Mouse (Mus musculus) ovary, adult 18-20 months (tissue): ENCODE data around the gene Gtdc1.

ENCODE experiments used
- DNase-seq: peaks from one replicate; pipeline ENCODE4 v3.0.0; 2022; ENCODE audit warnings: low spot score, mixed read lengths

Gene Gtdc1

GRCm38 (mm10) chr2:44924618-44925017, 2.8 kb downstream of the Gtdc1 start:
- no peak for DNase-seq

- no peak for DNase-seq
Measured at GRCm38 (mm10) chr2:44923056-44923883, 4.2 kb downstream of the Gtdc1 start.

GRCm38 (mm10) chr2:44922500-44922899, 5.0 kb downstream of the Gtdc1 start:
- DNase-seq, result no peak

GRCm38 (mm10) chr2:44920471-44920870, 7.0 kb downstream of the Gtdc1 start:
- no peak for DNase-seq

- DNase-seq, result no peak
Measured at GRCm38 (mm10) chr2:44919326-44919725, 8.1 kb downstream of the Gtdc1 start.

- no peak for DNase-seq
Measured at GRCm38 (mm10) chr2:44918737-44919136, 8.7 kb downstream of the Gtdc1 start.

GRCm38 (mm10) chr2:44916286-44916685, 11.2 kb downstream of the Gtdc1 start:
- no peak for DNase-seq

GRCm38 (mm10) chr2:44897801-44898200, 29.7 kb downstream of the Gtdc1 start:
- DNase-seq, result no peak

GRCm38 (mm10) chr2:44873718-44874117, 53.7 kb downstream of the Gtdc1 start:
- DNase-seq, result no peak

- DNase-seq, result no peak
Measured at GRCm38 (mm10) chr2:44864726-44865125, 62.7 kb downstream of the Gtdc1 start.

- DNase-seq, result no peak
Measured at GRCm38 (mm10) chr2:44854475-44854874, 73.0 kb downstream of the Gtdc1 start.

- no peak for DNase-seq
Measured at GRCm38 (mm10) chr2:44849666-44850065, 77.8 kb downstream of the Gtdc1 start.

GRCm38 (mm10) chr2:44848156-44848555, 79.3 kb downstream of the Gtdc1 start:
- DNase-seq, result no peak

GRCm38 (mm10) chr2:44845424-44845823, 82.0 kb downstream of the Gtdc1 start:
- no peak for DNase-seq

- no peak for DNase-seq
Measured at GRCm38 (mm10) chr2:44829753-44830152, 97.7 kb downstream of the Gtdc1 start.

GRCm38 (mm10) chr2:44829346-44829745, 98.1 kb downstream of the Gtdc1 start:
- DNase-seq, result no peak

GRCm38 (mm10) chr2:44826609-44827008, 100.8 kb downstream of the Gtdc1 start:
- no peak for DNase-seq

- DNase-seq, result no peak
Measured at GRCm38 (mm10) chr2:44817787-44818186, 109.7 kb downstream of the Gtdc1 start.

- DNase-seq, result no peak
Measured at GRCm38 (mm10) chr2:44813729-44814128, 113.7 kb downstream of the Gtdc1 start.

- DNase-seq, result no peak
Measured at GRCm38 (mm10) chr2:44804497-44804896, 123.0 kb downstream of the Gtdc1 start.

- DNase-seq, result no peak
Measured at GRCm38 (mm10) chr2:44801361-44801760, 126.1 kb downstream of the Gtdc1 start.

- no peak for DNase-seq
Measured at GRCm38 (mm10) chr2:44791840-44792239, 135.6 kb downstream of the Gtdc1 start.

GRCm38 (mm10) chr2:44791134-44791533, 136.3 kb downstream of the Gtdc1 start:
- DNase-seq, result no peak

- no peak for DNase-seq
Measured at GRCm38 (mm10) chr2:44782746-44783145, 144.7 kb downstream of the Gtdc1 start.
